Mouse (Mus musculus) G1E (cell line): Measurements from ENCODE around the gene Efhd2.

ENCODE experiments used
- CTCF ChIP-seq: IDR thresholded peaks from 2 replicates; pipeline ENCODE4 v1.5.1; 2012; ENCODE audit warnings: low read depth, low read length, inconsistent platforms, mixed read lengths
- GATA1 ChIP-seq: IDR thresholded peaks from 2 replicates; pipeline ENCODE4 v1.6.1; 2012; ENCODE audit warnings: borderline replicate concordance, low read length, inconsistent platforms, mixed read lengths
- GATA2 ChIP-seq: IDR thresholded peaks from 2 replicates; pipeline ENCODE4 v1.6.1; 2012; ENCODE audit warnings: low read depth, low read length, inconsistent platforms, borderline replicate concordance
- TAL1 ChIP-seq: conservative IDR thresholded peaks from 2 replicates; pipeline ENCODE4 v1.6.1; 2012; ENCODE audit warnings: low read depth, low read length, inconsistent platforms, mixed read lengths

GRCm38 (mm10) chr4:141893157-141893784 is 18.6 kb upstream of the Efhd2 start:
- TF ChIP-seq CTCF = no peak
- no peak for TF ChIP-seq GATA1
- no peak for TF ChIP-seq GATA2
- no peak for TF ChIP-seq TAL1
